Mouse (Mus musculus) E14TG2a.4 (cell line): ENCODE measurements around the gene Birc2.

Experiments used
- H3K27me3 ChIP-seq: 2 replicates; pipeline ENCODE4 v1.6.1; 2014; ENCODE audit warnings: low read length, control low read depth; ENCODE audit not compliant: insufficient read depth
- H3K36me3 ChIP-seq: 2 replicates; pipeline ENCODE4 v1.6.1; 2014; ENCODE audit warnings: low read length, control low read depth; ENCODE audit not compliant: insufficient read depth
- H3K4me1 ChIP-seq: replicated peaks from 2 replicates; pipeline ENCODE4 v1.6.1; 2014; ENCODE audit warnings: low read depth, low read length, control low read depth
- H3K4me3 ChIP-seq: replicated peaks from 2 replicates; pipeline ENCODE4 v1.5.1; 2014; ENCODE audit warnings: mild to moderate bottlenecking, low read length
- H3K9me3 ChIP-seq: 2 replicates; pipeline ENCODE4 v1.6.1; 2014; ENCODE audit warnings: low read length, control low read depth
- CTCF ChIP-seq: conservative IDR thresholded peaks from 2 replicates; pipeline ENCODE4 v1.5.1; 2014; ENCODE audit warnings: low read length
- NANOG ChIP-seq: IDR thresholded peaks from 2 replicates; pipeline ENCODE4 v1.6.1; 2014; ENCODE audit warnings: borderline replicate concordance, low read length, mixed read lengths
- POU5F1 ChIP-seq: IDR thresholded peaks from 2 replicates; pipeline ENCODE4 v1.6.1; 2014; ENCODE audit warnings: low read length, borderline replicate concordance

Gene Birc2

DNA sequence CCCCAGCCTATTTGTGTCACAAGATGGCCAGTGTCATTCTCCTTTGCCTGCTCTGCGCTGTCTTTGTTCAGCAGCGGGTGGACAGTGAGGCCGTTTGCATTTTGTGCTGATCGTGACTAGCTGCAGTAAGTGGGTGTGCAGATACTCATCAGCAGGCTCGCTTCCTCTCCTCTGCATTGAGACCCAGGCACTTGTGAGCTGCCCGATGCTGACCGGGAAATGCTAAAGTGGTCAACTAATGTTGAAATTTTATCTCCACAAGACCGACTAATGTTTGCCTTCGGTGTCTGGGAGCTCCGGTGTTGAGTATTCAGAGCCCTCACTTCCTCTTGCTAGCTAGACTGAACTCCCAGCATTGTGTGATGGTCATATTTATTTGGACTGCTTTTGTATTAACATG lies 62.3 kb downstream of the Birc2 start:
- Histone ChIP-seq H3K9me3 (no peaks in the 10 kb centered on the region), H3K36me3 (peaks cover 67% of the 10 kb centered on the region), H3K4me1 (peaks cover 40% of the 10 kb centered on the region), H3K27me3 (no peaks in the 10 kb centered on the region), H3K4me3 (no peak overlapping the region)
- TF ChIP-seq POU5F1 (no peak), CTCF (no peak), NANOG (no peak)

DNA sequence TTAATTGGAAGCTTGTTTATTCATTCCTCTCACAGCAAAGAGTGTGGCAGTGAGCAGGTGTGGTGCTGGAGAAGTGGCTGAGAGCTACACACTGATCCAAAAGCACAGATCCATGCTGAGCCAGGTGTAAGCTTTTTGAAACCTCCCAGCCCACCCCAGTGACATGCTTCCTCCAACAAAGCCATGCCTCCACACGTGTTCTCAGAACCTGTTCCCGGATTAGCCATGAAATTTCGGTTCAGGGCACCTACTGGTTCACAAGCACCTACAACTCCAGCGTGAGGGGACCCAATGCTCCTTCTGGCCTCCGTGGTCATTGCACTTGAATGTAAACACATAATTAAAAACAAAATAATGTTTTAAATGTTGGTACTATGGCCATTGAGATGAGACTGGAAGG lies 63.2 kb downstream of the Birc2 start:
- Histone ChIP-seq H3K4me3 (no peak overlapping the region), H3K36me3 (peaks cover 67% of the 10 kb centered on the region), H3K27me3 (no peaks in the 10 kb centered on the region), H3K4me1 (peaks cover 37% of the 10 kb centered on the region), H3K9me3 (no peaks in the 10 kb centered on the region)
- TF ChIP-seq CTCF, result no peak
- TF ChIP-seq POU5F1, result no peak
- no peak for TF ChIP-seq NANOG

DNA sequence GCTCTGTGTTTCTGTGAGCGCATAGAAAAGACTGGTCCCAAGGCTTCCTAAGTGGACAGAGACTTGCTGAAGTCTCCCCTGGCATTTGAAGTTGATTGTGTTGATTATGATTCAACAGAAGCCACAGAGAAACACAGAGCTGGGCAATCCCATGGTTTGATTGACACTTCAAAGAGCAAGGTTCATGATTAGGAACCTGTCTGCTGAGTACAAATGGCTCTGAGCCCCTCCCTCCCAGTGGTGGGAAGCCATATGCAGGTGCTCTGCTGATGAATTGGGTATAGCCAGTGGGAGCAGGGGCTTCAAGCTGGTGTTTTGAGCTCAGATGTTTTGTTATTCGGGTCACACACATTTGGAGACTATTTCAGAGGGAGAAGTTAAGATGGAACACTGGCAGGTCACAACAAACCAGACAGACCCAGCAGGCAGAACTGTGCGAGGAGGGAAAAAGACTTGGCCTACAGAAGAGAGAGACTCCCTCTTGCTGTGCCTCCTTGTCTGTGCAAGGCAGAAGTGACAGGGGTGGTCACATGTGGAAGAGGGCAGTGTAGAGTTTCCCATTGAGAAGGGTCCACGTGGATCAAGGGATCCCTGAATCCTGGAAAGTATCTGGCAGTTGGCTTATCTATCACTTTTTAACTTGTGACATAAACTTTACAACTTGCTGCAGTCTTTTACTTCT lies 64.0 kb downstream of the Birc2 start:
- TF ChIP-seq POU5F1 (no peak), CTCF (no peak)
- Histone ChIP-seq H3K36me3 (peaks cover 75% of the 10 kb centered on the region), H3K9me3 (no peaks in the 10 kb centered on the region), H3K4me1 (peaks cover 40% of the 10 kb centered on the region), H3K27me3 (no peaks in the 10 kb centered on the region), H3K4me3 (no peak overlapping the region)

DNA sequence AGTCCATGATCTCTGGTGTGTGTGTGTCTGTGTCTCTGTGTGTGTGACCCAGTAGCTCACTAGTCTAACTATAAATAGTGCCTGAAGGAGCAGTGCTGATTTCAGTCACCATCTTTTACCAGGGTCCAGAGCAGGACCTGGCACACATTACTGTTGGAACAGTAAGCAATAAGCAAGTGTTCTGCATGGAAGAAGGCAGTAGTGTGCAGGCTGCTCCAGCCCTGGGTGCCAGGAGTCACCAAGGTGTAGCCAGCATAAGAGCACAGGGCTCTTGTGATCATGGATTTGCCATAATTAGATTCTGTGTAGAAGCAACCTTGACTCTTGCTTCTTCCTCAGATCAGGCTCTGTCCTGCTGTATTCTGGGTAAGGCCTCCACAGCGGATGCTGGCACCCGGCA lies 64.5 kb downstream of the Birc2 start:
- Histone ChIP-seq H3K9me3 (no peaks in the 10 kb centered on the region), H3K27me3 (no peaks in the 10 kb centered on the region), H3K4me1 (peaks cover 46% of the 10 kb centered on the region), H3K36me3 (peaks cover 81% of the 10 kb centered on the region), H3K4me3 (no peak overlapping the region)
- TF ChIP-seq CTCF, result no peak
- TF ChIP-seq NANOG, result no peak
- no peak for TF ChIP-seq POU5F1

DNA sequence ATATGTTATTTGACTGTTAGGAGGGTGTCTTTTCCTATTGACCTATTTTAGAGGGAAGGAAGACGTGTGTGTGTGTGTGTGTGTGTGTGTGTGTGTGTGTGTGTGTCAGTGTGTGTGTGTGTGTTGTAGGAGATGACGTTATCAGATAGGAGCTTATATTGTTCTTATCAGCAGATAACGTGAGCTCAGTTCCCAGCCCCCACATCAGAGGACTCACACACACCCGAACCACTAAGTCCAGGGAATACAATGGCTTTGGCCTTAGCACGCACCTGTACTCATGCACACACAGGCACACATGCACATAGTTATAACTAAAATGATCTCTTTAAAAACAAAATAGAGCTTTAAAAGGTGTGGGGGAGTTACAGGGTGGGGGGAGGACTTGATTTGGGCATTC lies 67.4 kb downstream of the Birc2 start:
- peaks cover 56% of the 10 kb centered on the region for H3K4me1 ChIP-seq
- H3K36me3 ChIP-seq, result peaks cover 73% of the 10 kb centered on the region
- no peaks in the 10 kb centered on the region for H3K9me3 ChIP-seq
- TF ChIP-seq CTCF, result no peak
- no peak for TF ChIP-seq POU5F1
- TF ChIP-seq NANOG, result no peak
- no peaks in the 10 kb centered on the region for H3K27me3 ChIP-seq
- H3K4me3 ChIP-seq, result no peak overlapping the region

DNA sequence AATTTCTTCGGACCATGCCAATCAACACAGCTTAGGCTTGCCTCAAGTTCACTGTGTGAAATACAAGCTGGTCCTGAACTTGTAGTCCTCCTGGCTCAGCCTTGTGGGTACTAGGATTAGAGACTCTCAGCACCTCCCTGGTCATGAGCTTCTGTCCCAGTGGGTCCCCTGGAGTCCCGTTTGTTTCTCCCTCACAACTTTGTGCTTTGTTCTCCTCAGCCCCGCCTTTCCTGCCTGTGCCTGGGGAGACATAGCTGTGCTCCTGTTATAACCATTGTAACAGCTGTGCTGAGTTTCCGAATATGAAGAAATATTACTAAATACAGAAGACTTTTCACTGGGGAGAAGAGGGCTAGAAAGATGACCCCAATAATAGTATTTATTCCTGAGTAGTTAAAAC lies 67.8 kb downstream of the Birc2 start:
- H3K36me3 ChIP-seq, result peaks cover 69% of the 10 kb centered on the region
- no peak for TF ChIP-seq NANOG
- no peak for TF ChIP-seq POU5F1
- no peak for TF ChIP-seq CTCF

More for the DNA sequence above, 67.8 kb downstream of the Birc2 start:
- Histone ChIP-seq H3K4me1 (peaks cover 57% of the 10 kb centered on the region), H3K27me3 (no peaks in the 10 kb centered on the region), H3K4me3 (no peak overlapping the region), H3K9me3 (no peaks in the 10 kb centered on the region)
